Mouse (Mus musculus): ENCODE results near the gene Mrpl46. TPM values are rescaled to one million over a fixed set of nuclear protein-coding genes. Genes with fewer than 3 reads are reported as not detected.

The Mrpl46 gene
- polyA plus RNA-seq, 1 experiment from 2014 or later, result 80.3 TPM

Other genes with a start within 250 kb of the Mrpl46 start
- 0.16 and 0.28 TPM in 2 replicates for gene Ntrk3, start 45.5 kb downstream of the Mrpl46 start, polyA plus RNA-seq (2014; fragmentation: Nextera tagmentation; extraction: Ambion mirVana)
- 84.7 and 93.2 TPM in 2 replicates for gene Mrps11, start 412 bp downstream of the Mrpl46 start, polyA plus RNA-seq (2014; fragmentation: Nextera tagmentation; extraction: Ambion mirVana)
- gene Det1, start 63.7 kb upstream of the Mrpl46 start, polyA plus RNA-seq (2014; fragmentation: Nextera tagmentation; extraction: Ambion mirVana), result 23.5 TPM in 2 replicates
- 36.9 and 41.0 TPM in 2 replicates for gene Aen, start 112.3 kb upstream of the Mrpl46 start, polyA plus RNA-seq (2014; fragmentation: Nextera tagmentation; extraction: Ambion mirVana)
- 0.19 and 0.48 TPM in 2 replicates for gene Isg20, start 129.9 kb upstream of the Mrpl46 start, polyA plus RNA-seq (2014; fragmentation: Nextera tagmentation; extraction: Ambion mirVana)

Data from limb, embryonic 11.5 days (tissue).